Mouse (Mus musculus): ENCODE results near the gene Rhobtb1.

The Rhobtb1 gene

GRCm38 (mm10) chr10:69165125-69165524 is 13.9 kb downstream of the Rhobtb1 start:
- no peak for DNase-seq

- DNase-seq = no peak
These were observed 14.6 kb downstream of the Rhobtb1 start for GRCm38 (mm10) chr10:69165847-69166246.

- peak; percentile 34 for DNase-seq
These were observed 15.3 kb downstream of the Rhobtb1 start for GRCm38 (mm10) chr10:69166514-69166913.

DNA sequence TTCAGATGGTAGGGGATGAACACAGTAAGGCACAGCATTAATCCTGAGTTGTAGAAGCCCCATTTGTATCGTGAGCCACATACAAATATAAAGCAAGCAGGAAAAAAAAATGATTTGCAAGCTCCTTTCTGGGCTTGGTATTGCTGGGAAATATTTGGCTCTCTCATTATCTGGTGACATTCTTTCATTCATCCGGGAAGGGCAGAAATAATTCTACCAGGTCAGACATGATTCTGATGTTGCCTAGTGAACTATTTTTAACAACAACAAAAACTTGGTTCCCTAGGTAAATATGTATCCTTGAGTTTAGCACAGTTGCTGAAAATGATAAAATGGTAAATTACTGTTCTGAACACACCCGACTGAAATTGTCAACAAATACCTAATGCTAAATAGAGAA is 21.2 kb downstream of the Rhobtb1 start:
- no peak for DNase-seq

DNA sequence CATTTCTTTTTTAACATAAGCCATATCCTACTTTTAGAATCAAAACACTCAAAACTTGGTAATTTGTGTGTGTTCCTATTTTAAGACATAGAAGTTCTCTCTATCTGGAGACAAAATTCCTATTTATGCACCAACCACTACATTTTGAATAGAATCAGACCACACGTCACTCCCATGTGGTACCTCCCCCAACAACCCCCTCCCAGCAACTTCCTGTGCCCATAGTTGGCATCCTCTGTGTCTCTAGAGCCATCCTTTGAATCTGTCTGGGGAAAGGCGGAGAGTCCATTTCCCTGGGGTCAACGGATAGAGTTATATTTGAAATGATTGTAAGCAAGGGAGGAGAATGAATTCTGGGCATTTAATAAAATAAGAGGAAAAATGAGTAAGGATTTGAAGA is 24.9 kb downstream of the Rhobtb1 start:
- no peak for DNase-seq

DNA sequence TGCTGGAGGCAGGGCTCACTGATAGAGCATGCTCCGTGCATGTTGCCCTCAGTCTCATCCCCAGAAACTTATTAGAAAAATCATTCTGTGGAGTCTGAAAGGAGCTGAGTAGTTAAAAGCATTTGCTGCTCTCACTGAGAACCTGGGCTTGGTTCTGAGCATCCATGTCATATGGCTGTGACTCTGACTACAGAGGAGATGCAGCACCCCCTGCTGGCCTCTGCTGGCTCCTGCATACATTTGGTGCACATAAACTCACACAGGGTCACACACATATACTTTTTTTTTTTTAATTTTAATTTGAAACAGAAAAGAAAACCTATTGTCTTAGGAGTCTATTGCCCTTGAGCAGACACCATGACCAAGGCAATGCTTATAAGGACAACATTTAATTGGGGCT is 28.1 kb downstream of the Rhobtb1 start:
- DNase-seq = no peak

GRCm38 (mm10) chr10:69180997-69181396 is 29.8 kb downstream of the Rhobtb1 start:
- no peak for DNase-seq

DNA sequence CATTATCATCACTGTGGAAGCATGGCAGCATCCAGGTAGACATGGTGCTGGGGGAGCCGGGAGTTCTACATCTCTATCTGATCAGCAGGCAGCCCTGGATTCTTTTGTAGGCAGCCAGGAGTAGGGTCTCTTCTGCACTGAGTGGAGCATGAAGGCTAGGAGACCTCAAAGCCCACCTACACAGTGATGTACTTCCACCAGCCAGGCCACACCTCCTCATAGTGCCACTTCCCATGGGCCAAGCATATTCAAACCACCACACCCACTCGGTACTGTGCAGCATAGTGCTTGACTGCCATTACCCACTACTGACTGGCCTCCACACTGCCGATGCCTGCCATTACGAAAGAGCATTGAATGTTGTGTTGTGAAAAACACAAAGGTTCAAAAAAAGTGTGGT is 33.7 kb downstream of the Rhobtb1 start:
- no peak for DNase-seq

DNA sequence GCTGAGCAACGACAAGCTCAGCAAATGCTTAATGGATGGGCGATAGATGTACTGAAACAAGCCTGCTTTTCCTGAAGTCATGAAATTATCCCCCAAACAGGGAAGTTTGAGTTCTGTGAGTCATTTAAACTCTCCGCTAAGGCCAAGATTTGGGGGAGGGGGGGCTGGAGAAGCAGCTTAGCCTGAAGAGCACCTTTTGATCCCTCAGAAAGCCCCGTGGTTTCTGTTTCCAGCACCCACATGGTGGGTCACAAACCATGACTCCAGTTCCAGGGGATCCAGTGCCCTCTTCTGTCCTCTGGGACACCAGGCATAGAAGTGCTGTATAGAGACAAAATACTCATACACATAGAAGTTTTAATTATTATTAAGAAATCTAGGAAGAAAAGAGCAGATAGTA is 34.2 kb downstream of the Rhobtb1 start:
- no peak for DNase-seq

DNA sequence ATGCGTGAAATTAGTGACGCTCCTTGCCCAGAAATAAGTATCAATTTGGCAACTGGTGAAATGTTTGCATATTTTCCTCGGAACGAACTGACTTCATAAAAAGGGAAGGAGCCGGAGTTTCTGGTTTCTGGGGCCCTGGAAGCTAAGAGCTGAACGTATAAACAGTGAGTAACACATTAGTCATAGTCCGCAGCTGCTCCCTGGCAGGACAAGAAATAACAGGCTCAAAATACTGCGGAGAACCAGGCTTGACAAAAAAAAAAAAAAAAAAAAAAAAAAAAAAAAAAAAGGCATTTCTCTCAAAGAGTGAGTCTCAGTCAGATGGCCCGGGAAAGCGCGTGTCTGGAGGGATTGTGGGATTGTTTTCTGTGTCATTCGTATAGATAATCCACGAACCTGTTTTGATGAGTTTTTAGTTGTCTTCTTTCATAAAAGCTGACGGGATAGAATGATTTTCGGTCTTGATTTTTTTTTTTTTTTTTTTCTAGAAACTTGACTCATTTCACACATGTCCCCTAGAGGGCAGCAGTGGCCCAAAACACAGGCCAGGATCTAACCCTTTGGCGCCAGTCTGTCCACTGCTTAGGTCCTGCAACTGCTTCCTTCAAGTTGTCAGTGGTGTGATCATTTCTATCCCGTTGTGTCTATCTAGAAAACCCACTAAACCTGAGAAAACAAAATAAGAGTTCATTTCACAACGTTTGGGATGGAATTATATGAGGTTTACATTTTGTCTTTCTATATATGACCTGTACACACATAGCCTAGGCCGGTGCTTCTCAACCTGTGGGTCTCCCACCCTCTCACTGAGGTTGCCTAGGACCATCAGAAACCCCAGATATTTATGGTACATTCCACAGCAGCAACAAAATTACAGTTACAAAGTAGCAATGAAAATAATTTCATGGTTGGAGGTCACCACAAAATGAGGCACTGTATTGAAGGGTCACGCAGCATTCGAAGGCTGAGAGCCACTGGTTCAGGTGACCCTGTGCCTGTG is 35.0 kb downstream of the Rhobtb1 start:
- peak; percentile 79 for DNase-seq

- DNase-seq = no peak
These were observed 36.7 kb downstream of the Rhobtb1 start for GRCm38 (mm10) chr10:69187773-69188443.

GRCm38 (mm10) chr10:69190434-69191160 is 39.4 kb downstream of the Rhobtb1 start:
- no peak for DNase-seq

DNA sequence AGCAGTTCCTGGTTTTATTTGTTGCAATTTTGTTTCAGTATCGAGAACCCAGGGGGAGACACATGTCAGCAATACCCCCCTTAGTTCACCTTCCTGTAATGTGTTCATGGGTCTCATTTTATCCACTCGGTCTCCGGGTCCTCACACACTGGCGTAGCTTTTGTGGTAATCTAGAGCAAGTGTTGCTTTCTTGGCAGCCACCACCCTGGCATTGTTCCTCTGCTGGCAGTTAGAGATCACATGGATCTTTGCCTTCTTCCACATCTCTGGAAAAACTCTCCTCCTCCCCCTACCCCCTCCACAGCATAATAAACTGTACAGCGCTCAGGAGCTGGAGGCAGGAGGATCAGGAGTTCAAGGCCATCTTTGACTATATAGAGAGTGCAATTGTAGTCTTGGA is 41.0 kb downstream of the Rhobtb1 start:
- DNase-seq = no peak

DNA sequence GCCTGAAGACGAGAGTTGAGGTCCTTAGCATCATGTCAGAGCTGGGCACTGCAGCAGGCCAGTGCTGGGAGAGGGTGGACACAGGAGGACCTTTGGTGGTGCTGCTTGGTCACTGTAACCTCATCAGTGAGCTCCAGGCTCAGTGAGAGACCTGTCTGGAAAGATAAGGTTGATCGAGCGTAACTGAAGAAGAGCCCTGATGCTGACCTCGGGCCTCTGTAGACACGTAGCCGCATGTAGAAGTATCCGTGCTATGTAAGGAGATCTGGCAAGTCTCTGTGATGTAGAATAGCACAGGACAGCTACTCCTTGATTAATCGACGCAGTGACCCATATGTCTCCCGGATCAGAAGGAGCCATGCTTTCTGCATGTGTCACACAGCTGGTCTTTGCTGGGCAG is 42.5 kb downstream of the Rhobtb1 start:
- DNase-seq = no peak

DNA sequence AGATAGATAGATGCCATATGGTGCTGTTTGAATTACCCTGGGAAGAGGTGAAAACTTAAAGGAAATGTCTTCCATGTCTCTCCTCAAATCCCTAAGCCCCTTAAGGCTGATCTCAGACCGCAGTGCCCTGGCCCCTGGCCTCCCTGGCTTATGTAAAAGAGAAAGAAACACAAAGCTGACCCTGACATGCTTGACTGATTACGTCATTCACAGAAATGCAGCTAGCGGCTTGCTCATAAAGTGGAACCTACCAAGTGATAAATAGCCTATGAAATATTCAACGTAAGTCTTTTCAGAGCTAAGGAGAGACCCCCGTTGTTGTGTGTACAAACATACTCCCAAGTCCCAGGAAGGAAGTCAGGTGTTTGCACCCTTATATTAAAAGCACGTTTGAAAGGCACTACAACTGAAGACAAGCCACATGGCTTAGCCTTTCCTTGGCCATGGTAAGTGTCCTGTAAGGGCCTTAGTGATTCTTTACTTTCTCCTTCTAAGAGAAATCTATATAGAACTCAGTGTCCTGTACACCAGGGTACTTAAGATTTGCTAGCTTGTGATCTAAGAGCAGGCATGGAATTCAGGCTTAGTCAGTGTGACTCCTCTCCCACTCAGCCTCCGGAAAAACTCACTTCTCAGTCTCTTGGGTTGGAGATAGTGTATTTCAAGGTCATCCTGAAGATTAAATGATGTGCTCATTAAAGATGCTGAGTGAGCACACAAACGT is 53.6 kb downstream of the Rhobtb1 start:
- no peak for DNase-seq

GRCm38 (mm10) chr10:69206081-69206480 is 54.8 kb downstream of the Rhobtb1 start:
- no peak for DNase-seq

DNA sequence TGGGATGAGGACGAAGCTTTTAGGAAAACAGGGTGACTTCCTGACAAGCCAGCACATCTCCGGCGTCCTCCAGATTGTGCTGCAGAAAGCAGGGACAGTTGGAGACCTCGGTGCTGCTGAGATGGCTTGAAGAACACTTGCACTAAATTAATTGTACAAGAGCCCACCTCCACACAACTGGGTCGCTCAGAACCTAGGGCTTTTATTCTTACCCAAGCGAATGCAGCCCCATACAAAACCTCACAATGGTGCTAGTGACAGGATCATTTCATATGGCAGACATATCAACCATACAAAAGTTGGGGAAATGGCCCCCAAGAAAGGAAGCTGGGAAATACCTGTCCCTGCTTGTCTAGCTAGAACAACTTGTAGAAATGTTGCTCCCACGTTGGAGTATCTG is 56.2 kb downstream of the Rhobtb1 start:
- DNase-seq = no peak

- DNase-seq = no peak
These were observed 56.9 kb downstream of the Rhobtb1 start for GRCm38 (mm10) chr10:69207981-69208630.

DNA sequence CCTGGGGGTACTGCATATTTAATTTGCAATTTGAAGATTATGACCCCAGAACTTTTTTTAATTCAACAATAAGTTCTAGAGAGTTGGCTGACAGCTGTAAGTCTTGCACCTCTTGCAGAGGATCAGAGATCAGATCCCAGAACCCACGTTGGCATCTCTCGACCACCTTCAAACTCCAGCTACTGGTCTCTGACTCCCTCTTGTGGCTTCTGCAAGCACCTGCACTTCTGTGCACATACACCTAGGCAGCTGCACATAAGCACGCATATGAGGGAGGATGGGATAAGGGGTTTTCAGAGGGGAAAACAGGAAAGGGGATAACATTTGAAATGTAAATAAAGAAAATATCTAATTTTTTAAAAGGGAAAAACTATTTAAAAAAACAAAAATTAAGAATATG is 57.5 kb downstream of the Rhobtb1 start:
- DNase-seq = no peak

GRCm38 (mm10) chr10:69210006-69210405 is 58.8 kb downstream of the Rhobtb1 start:
- no peak for DNase-seq

GRCm38 (mm10) chr10:69210659-69211058 is 59.4 kb downstream of the Rhobtb1 start:
- no peak for DNase-seq

- DNase-seq = no peak
These were observed 60.3 kb downstream of the Rhobtb1 start for GRCm38 (mm10) chr10:69211560-69211959.
